Mouse (Mus musculus) hindbrain, embryonic 12.5 days (tissue): ENCODE measurements around the gene Dnaja3. TPM values are rescaled to one million over a fixed set of nuclear protein-coding genes. Genes with fewer than 3 reads are reported as not detected.

Source experiments
- ATAC-seq: fragments of 200-750 bp; cut with Nextera tagmentation; 2 replicates; pipeline ENCODE4 v1.8.0; 2017; ENCODE audit warnings: moderate TSS enrichment; ENCODE audit not compliant: low FRiP score
- H3K27ac ChIP-seq: fragments of 300-500 bp; sonication (generic); 2 replicates; pipeline ENCODE4 v1.5.1; 2016; ENCODE audit warnings: mild to moderate bottlenecking
- H3K27me3 ChIP-seq: fragments of 300-500 bp; sonication (generic); 2 replicates; pipeline ENCODE4 v1.6.1; 2016; ENCODE audit warnings: mild to moderate bottlenecking
- H3K36me3 ChIP-seq: fragments of 300-500 bp; sonication (generic); 2 replicates; pipeline ENCODE4 v1.6.1; 2016; ENCODE audit warnings: mild to moderate bottlenecking
- H3K4me1 ChIP-seq: fragments of 300-500 bp; sonication (generic); 2 replicates; pipeline ENCODE4 v1.6.1; 2016
- H3K4me2 ChIP-seq: fragments of 300-500 bp; sonication (generic); replicated peaks from 2 replicates; pipeline ENCODE4 v1.6.1; 2016; ENCODE audit warnings: mild to moderate bottlenecking
- H3K4me3 ChIP-seq: fragments of 300-500 bp; sonication (generic); 2 replicates; pipeline ENCODE4 v1.5.1; 2016; ENCODE audit warnings: mild to moderate bottlenecking
- H3K9ac ChIP-seq: fragments of 300-500 bp; sonication (generic); 2 replicates; pipeline ENCODE4 v1.6.1; 2016; ENCODE audit warnings: mild to moderate bottlenecking, moderate library complexity
- H3K9me3 ChIP-seq: fragments of 300-500 bp; sonication (generic); replicated peaks from 2 replicates; pipeline ENCODE4 v1.6.1; 2016; ENCODE audit warnings: mild to moderate bottlenecking
- WGBS: fragments of 180-500 bp; shearing (Covaris S2); methylation state at CpG from one replicate; pipeline ENCODE4 v1.1.7; 2016; 5-methylcytosine and 5-hydroxymethylcytosine counted together
- polyA plus RNA-seq: library from polyadenylated mRNA; unstranded; fragments of >200 nt; fragmentation: Nextera tagmentation; extraction: Ambion mirVana; gene quantifications from 2 replicates; pipeline ENCODE4 v1.2.1, GENCODE M21; 2016

Dnaja3 gene
- 56.2 and 56.9 TPM in 2 replicates for polyA plus RNA-seq

DNA sequence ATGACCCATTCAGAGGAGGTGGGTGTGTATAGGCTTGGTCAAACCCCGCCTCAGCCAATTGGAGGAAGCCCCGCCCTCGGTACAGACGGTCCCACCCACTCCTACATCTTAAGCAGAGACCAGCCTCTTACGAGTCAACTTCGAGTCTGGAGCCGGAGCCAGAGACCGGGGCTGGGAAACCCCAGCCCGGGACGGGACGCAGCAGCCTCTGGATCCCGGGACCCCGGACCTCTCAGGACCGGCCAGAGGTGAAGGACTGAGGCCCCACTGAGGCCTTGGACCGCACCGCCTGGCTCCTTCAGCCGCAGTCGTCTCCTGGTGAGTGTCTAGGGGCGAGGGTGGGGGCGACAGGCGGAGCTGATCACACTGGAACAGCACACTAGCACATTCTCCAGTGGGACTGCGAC is at the start of gene Dnaja3, which contains the start of gene Vasn:
Dnaja3 (plus strand) TSS at position 159 of the 407 bp plus-strand sequence.
Vasn (plus strand) TSS at position 111 of the 407 bp plus-strand sequence.
- Histone ChIP-seq H3K9me3 (no peaks in the 10 kb centered on the region), H3K36me3 (no peaks in the 10 kb centered on the region), H3K4me3 (peak within 1 kb of the TSS; percentile 62), H3K9ac (peak within 1 kb of the TSS; percentile 78), H3K27ac (peak within 1 kb of the TSS; percentile 77), H3K4me2 (peak within 1 kb of the TSS; percentile 89), H3K4me1 (peaks cover 46% of the 10 kb centered on the region), H3K27me3 (no peaks in the 10 kb centered on the region)
- WGBS, result under 1% methylated on average over 22 of the region's 22 CpGs
- ATAC-seq, result peak; percentile 93

DNA sequence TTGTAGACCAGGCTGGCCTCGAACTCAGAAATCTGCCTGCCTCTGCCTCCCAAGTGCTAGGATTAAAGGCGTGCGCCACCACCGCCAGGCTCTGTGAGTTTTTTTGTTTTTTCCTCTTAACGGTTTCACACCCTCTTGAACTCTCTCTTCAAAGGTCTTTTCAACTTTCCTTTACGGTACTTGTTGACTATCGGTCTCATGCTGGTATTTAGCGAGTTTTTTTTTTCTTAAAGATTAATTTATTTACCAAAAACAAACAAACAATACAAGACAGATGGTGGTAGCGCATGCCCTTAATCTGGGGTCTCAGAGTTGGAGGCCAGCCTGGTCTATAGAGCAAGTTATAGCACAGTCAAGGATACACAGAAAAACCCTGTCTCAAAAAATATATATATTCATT is 49.6 kb upstream of the Dnaja3 start:
- Histone ChIP-seq H3K27me3 (no peaks in the 10 kb centered on the region), H3K4me3 (no peak overlapping the region), H3K9me3 (no peaks in the 10 kb centered on the region), H3K36me3 (peaks cover 6% of the 10 kb centered on the region), H3K27ac (no peak overlapping the region), H3K4me1 (peaks cover 30% of the 10 kb centered on the region), H3K9ac (no peak overlapping the region), H3K4me2 (no peak overlapping the region)
- 95% methylated on average over 9 of the region's 9 CpGs for WGBS
- no peak for ATAC-seq

DNA sequence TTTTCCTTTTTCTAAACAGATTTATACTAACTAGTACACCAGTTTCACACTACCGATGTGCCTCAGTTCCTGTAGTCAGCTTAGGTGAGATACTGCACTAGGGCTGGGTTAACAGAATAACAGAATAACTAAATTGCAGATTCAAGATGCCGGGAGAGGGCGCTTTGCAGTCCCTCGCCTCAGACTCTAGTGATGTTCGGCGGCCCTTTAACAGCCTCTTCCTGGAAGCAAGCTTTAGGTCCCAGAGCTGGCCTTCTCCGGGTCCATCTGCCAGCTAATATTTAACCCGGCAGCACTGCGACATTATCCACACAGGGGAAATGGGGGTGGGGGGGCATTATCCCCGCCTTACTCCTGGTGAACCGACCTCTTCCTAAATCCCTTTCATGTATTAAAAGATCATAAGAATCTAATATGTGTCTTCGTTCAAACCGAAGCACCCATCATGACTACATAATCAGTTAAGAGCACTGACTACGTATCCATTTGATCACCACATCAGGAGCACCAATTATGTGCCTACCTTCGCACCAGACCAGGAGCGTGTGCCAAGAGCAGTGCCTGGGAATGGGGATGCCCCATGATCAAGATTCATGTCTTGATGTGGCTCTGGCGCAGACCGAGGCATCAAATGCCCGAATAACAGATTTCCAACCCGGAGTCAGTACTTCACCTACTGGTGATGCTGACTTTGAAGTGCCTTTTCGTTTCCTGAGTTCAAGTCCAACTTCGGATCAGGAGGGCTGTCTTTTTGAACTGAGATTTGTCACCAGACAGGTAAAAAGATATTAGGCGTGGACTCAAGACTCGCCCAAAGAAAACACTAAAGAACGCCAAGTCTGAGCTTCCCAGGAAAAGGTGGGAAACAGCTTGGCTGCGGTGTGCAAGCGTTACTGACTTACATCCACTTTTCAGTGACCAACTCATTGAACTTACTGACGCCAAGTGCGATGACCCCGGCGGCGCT is 46.6 kb upstream of the Dnaja3 start:
- ATAC-seq, result no peak
- Histone ChIP-seq H3K4me1 (peaks cover 47% of the 10 kb centered on the region), H3K4me3 (peak overlapping the region; percentile 68), H3K27me3 (no peaks in the 10 kb centered on the region), H3K27ac (peak overlapping the region; percentile 94), H3K9me3 (no peaks in the 10 kb centered on the region), H3K9ac (peak overlapping the region; percentile 92), H3K36me3 (peaks cover 6% of the 10 kb centered on the region), H3K4me2 (peak overlapping the region; percentile 99)
- WGBS, result 13% methylated on average over 32 of the region's 32 CpGs

- Histone ChIP-seq H3K4me2 (peak within 1 kb of the TSS; percentile 99), H3K4me1 (peaks cover 57% of the 10 kb centered on the region), H3K27ac (peak within 1 kb of the TSS; percentile 94), H3K4me3 (peak within 1 kb of the TSS; percentile 68), H3K36me3 (peaks cover 6% of the 10 kb centered on the region), H3K9me3 (no peaks in the 10 kb centered on the region), H3K27me3 (no peaks in the 10 kb centered on the region), H3K9ac (peak within 1 kb of the TSS; percentile 92)
- WGBS, result under 1% methylated on average over 19 of the region's 74 CpGs
- ATAC-seq, result peak; percentile 87
These were observed 45.6 kb upstream of the Dnaja3 start, which contains the start of gene Glis2 for GRCm38 (mm10) chr16:4593971-4594813. TSS of gene Glis2 (plus strand) at chr16:4594713.

DNA sequence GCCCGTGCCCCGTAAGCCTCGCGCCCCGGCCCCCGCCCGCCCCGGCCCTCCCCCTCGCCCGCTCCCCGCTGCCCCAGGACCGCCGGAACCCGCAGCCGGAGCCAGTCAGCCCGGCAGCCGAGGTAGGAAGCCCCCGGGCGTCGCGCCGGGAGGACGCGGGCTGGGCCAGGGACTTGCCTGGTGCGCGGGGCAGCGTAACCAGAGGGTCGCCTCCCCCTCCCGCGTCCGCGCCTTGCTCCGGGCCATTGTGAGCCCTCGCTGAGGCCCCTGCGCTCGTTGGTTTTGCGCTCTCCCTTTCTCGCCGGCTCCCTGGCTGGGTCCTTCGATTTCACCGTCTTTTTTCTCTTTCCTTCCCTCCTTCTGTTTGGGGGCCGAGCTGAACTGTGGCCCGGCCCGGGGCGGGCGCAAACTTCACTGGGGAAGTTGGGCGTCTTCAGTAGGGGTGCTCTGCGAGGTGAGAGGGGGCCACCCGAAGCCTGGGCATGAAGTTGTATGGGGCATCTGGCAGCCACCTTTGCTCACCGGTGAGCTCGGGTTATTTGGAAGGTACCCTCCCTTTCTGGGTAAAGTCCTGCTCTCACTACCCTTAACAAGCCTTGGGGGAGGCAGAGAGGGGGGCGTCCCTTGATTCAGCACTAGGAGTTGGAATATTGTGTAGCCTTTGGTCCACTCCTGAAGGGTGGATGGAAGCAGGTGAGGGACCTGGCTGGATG is 44.8 kb upstream of the Dnaja3 start:
- Histone ChIP-seq H3K27ac (peak overlapping the region; percentile 94), H3K9me3 (no peaks in the 10 kb centered on the region), H3K9ac (peak overlapping the region; percentile 92), H3K4me3 (peak overlapping the region; percentile 68), H3K4me1 (peaks cover 65% of the 10 kb centered on the region), H3K4me2 (peak overlapping the region; percentile 99), H3K27me3 (no peaks in the 10 kb centered on the region), H3K36me3 (peaks cover 6% of the 10 kb centered on the region)
- peak; percentile 38 for ATAC-seq
- under 1% methylated on average over 34 of the region's 52 CpGs for WGBS

DNA sequence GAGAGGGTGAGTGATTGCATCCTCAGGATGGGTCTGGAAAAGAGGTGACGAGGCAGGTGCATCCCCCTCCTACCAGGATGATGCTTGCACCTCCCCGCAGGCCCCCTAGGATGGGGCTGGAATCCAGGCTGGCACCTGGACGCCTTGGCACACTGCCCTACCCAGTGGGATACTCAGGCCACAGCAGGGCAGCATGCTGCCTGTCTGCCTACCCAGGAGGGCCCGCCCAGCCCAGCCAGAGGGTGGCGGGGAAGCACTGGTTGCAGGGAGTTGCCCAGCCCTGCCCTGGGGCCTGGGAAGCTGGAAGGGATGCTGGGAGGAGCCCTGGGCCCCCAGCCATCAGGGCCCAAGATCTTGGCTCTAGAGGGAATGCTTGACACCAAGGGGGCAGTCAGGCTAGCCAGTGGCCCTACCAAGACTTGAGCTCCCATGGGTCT is 44.2 kb upstream of the Dnaja3 start:
- Histone ChIP-seq H3K9me3 (no peaks in the 10 kb centered on the region), H3K36me3 (peaks cover 4% of the 10 kb centered on the region), H3K4me3 (peak overlapping the region; percentile 68), H3K27me3 (no peaks in the 10 kb centered on the region), H3K27ac (peak overlapping the region; percentile 94), H3K4me2 (peak overlapping the region; percentile 99), H3K9ac (peak overlapping the region; percentile 92), H3K4me1 (peaks cover 70% of the 10 kb centered on the region)
- ATAC-seq, result peak; percentile 17
- WGBS, result 0% methylated on average over 5 of the region's 5 CpGs

DNA sequence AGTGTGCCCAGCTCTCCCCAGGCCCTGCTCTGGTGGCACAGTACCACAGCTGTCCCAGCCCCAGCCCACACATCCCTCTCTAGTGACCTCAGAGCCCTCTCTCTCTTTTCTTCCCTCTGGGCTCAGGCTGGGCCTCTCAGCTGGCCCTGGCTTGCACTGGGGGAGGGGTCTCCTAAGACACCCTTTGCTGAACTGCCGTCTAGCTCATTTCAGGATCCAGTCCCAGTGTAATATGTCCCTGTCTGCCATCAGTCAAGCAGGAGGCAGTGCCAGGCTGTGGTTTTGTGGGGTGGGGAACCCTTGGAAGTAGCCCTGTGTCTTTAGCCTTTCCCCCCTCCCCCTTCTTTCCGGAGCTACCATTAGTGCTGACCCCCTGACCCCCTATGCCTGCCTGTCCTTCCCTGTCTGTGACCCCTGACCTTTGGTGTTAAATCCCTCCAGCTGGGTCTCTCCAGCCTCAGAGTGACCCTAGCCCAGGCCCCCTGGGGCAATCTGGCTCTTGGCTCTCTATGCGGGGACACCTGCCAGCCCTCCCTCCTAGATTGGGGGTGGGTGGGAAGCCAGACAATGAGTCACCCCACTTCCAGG is 43.6 kb upstream of the Dnaja3 start:
- Histone ChIP-seq H3K27ac (peak overlapping the region; percentile 94), H3K9ac (peak overlapping the region; percentile 92), H3K4me1 (peaks cover 77% of the 10 kb centered on the region), H3K4me2 (peak overlapping the region; percentile 99), H3K9me3 (no peaks in the 10 kb centered on the region), H3K27me3 (no peaks in the 10 kb centered on the region), H3K36me3 (no peaks in the 10 kb centered on the region), H3K4me3 (peak overlapping the region; percentile 68)
- ATAC-seq, result 0 out of 2 replicates have a peak, but pooled peaks have one; percentile 9
- WGBS, result 5% methylated on average over 2 of the region's 3 CpGs

DNA sequence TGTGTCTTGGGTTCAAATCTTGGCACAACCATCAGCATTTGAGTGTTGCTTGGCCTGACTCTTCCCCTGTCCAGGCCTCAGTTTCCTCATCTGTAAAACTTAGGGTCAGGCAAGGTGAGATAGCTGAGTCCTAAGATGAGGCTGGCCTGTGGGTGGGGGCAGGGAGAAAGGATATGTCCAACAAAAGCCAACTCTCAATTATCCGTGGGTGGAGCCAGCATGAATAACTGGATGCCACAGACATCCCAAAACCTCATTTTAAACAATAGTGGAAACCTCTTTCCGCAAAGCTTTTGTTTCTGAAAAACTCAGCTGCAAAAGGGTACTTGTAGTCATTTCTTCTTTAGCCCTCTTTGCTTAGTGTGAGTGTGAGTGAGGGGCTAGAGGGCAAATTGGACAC is 43.0 kb upstream of the Dnaja3 start:
- no peaks in the 10 kb centered on the region for H3K36me3 ChIP-seq
- H3K4me2 ChIP-seq, result peak overlapping the region; percentile 99
- H3K27ac ChIP-seq, result peak overlapping the region; percentile 94
- H3K9ac ChIP-seq, result peak overlapping the region; percentile 92
- peaks cover 83% of the 10 kb centered on the region for H3K4me1 ChIP-seq
- H3K9me3 ChIP-seq, result no peaks in the 10 kb centered on the region
- ATAC-seq, result no peak
- H3K27me3 ChIP-seq, result no peaks in the 10 kb centered on the region
- WGBS, result 28% methylated on average over 2 of the region's 2 CpGs
- H3K4me3 ChIP-seq, result peak overlapping the region; percentile 68

DNA sequence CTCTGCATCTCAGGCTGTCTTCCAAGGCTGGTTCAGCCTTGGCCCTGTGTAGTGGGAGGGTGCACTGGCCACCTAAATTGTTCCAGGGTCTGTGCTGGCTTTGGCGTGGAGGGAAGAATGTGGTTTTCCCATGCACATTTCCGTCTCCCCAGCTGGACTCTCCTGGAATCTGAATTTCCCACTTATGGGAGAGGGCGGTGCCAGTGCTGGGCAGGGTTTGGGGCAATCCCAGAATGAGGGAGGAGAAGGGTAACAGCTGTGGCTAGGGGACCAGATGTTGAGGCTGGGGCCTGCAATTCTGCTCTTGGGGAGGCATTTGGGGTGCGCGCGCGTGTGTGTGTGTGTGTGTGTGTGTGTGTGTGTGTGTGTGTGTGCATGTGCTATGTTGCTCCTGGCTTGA is 42.5 kb upstream of the Dnaja3 start:
- ATAC-seq, result no peak
- Histone ChIP-seq H3K36me3 (no peaks in the 10 kb centered on the region), H3K27ac (peak overlapping the region; percentile 94), H3K9me3 (no peaks in the 10 kb centered on the region), H3K4me1 (peaks cover 87% of the 10 kb centered on the region), H3K9ac (peak overlapping the region; percentile 2; the same call in 1 of the 2 replicates), H3K4me2 (peak overlapping the region; percentile 99), H3K4me3 (peak overlapping the region; percentile 68), H3K27me3 (no peaks in the 10 kb centered on the region)
- WGBS, result 53% methylated on average over 7 of the region's 7 CpGs

GRCm38 (mm10) chr16:4598041-4598440 is 41.7 kb upstream of the Dnaja3 start:
- Histone ChIP-seq H3K27ac (peak overlapping the region; percentile 62), H3K9ac (0 out of 2 replicates have a peak overlapping the region, but pooled peaks have one; percentile 23), H3K4me3 (no peak overlapping the region; the same call in 1 of the 2 replicates), H3K9me3 (no peaks in the 10 kb centered on the region), H3K4me1 (peaks cover 87% of the 10 kb centered on the region), H3K36me3 (no peaks in the 10 kb centered on the region), H3K27me3 (no peaks in the 10 kb centered on the region), H3K4me2 (peak overlapping the region; percentile 23)
- no peak for ATAC-seq
- 53% methylated on average over 5 of the region's 5 CpGs for WGBS
